Mouse (Mus musculus) kidney, postnatal 0 days (tissue): ENCODE measurements around the gene Abca17. TPM values are rescaled to one million over a fixed set of nuclear protein-coding genes. Genes with fewer than 3 reads are reported as not detected.

Experiments
- ATAC-seq: fragments of 200-750 bp; cut with Nextera tagmentation; replicated peaks from 2 replicates; pipeline ENCODE4 v1.8.0; 2017; ENCODE audit warnings: low read depth, moderate number of reproducible peaks, moderate TSS enrichment, moderate library complexity; ENCODE audit not compliant: low FRiP score
- DNase-seq: peaks from one replicate; pipeline ENCODE4 v3.0.0-alpha.2; 2016; ENCODE audit warnings: low spot score
- H3K27ac ChIP-seq: fragments of 300-500 bp; sonication (generic); 2 replicates; pipeline ENCODE4 v1.5.1; 2014; ENCODE audit warnings: mild to moderate bottlenecking
- H3K27me3 ChIP-seq: fragments of 300-500 bp; sonication (generic); 2 replicates; pipeline ENCODE4 v1.6.1; 2014; ENCODE audit warnings: low read length, mixed read lengths; ENCODE audit not compliant: insufficient read depth
- H3K36me3 ChIP-seq: fragments of 300-500 bp; sonication (generic); 2 replicates; pipeline ENCODE4 v1.6.1; 2014; ENCODE audit warnings: low read length, mixed read lengths; ENCODE audit not compliant: insufficient read depth
- H3K4me1 ChIP-seq: fragments of 300-500 bp; sonication (generic); replicated peaks from 2 replicates; pipeline ENCODE4 v1.6.1; 2014; ENCODE audit warnings: antibody characterized with exemption, low read length, mixed read lengths; ENCODE audit not compliant: insufficient read depth
- H3K4me2 ChIP-seq: fragments of 300-500 bp; sonication (generic); 2 replicates; pipeline ENCODE4 v1.6.1; 2014; ENCODE audit warnings: mild to moderate bottlenecking, low read length, moderate library complexity, mixed read lengths
- H3K4me3 ChIP-seq: fragments of 300-500 bp; sonication (generic); replicated peaks from 2 replicates; pipeline ENCODE4 v1.5.1; 2014; ENCODE audit warnings: low read depth, low read length
- H3K9ac ChIP-seq: fragments of 300-500 bp; sonication (generic); 2 replicates; pipeline ENCODE4 v1.6.1; 2014; ENCODE audit warnings: low read depth, low read length
- H3K9me3 ChIP-seq: fragments of 300-500 bp; sonication (generic); replicated peaks from 2 replicates; pipeline ENCODE4 v1.6.1; 2016; ENCODE audit warnings: low read length, inconsistent platforms, mixed read lengths
- CTCF ChIP-seq: IDR thresholded peaks from 2 replicates; pipeline ENCODE4 v1.5.1; 2016; ENCODE audit warnings: antibody characterized with exemption, low read depth, mild to moderate bottlenecking, moderate library complexity
- WGBS: fragments of 180-500 bp; shearing (Covaris S2); extraction: QIAGEN DNeasy Blood & Tissue Kit; methylation state at CpG from one replicate; pipeline ENCODE4 v1.1.7; 2014; 5-methylcytosine and 5-hydroxymethylcytosine counted together
- polyA plus RNA-seq: library from polyadenylated mRNA; unstranded; fragments of >200 nt; fragmentation: Nextera tagmentation; extraction: Ambion mirVana; gene quantifications from 2 replicates; pipeline ENCODE4 v1.2.1, GENCODE M21; 2015

Abca17 gene
- polyA plus RNA-seq, 1 experiment from 2014 or later = not detected

- Histone ChIP-seq H3K27ac (no peak overlapping the region), H3K4me1 (no peaks in the 10 kb centered on the region), H3K9me3 (no peaks in the 10 kb centered on the region), H3K36me3 (no peaks in the 10 kb centered on the region), H3K4me3 (no peak overlapping the region), H3K4me2 (no peak overlapping the region), H3K9ac (no peak overlapping the region), H3K27me3 (no peaks in the 10 kb centered on the region)
- no peak for ATAC-seq
- 61% methylated on average over 3 of the region's 3 CpGs for WGBS
- DNase-seq = no peak
- no peak for TF ChIP-seq CTCF
Measured at GRCm38 (mm10) chr17:24285680-24286079, 65.2 kb downstream of the Abca17 start.

GRCm38 (mm10) chr17:24283266-24283818 lies 67.5 kb downstream of the Abca17 start:
- no peak for DNase-seq
- H3K27ac ChIP-seq = no peak overlapping the region
- 67% methylated on average over 9 of the region's 9 CpGs for WGBS

GRCm38 (mm10) chr17:24282637-24283036 lies 68.2 kb downstream of the Abca17 start:
- no peaks in the 10 kb centered on the region for H3K27me3 ChIP-seq
- H3K27ac ChIP-seq = no peak overlapping the region
- 69% methylated on average over 4 of the region's 4 CpGs for WGBS
- H3K9ac ChIP-seq = no peak overlapping the region
- H3K36me3 ChIP-seq = no peaks in the 10 kb centered on the region
- no peak overlapping the region for H3K4me2 ChIP-seq
- TF ChIP-seq CTCF = peak; percentile 44
- DNase-seq (no peak), ATAC-seq (no peak)
- no peak overlapping the region for H3K4me3 ChIP-seq
- H3K4me1 ChIP-seq = no peaks in the 10 kb centered on the region
- no peaks in the 10 kb centered on the region for H3K9me3 ChIP-seq

More at GRCm38 (mm10) chr17:24283266-24283818, 67.5 kb downstream of the Abca17 start:
- TF ChIP-seq CTCF = no peak
- Histone ChIP-seq H3K9me3 (no peaks in the 10 kb centered on the region), H3K9ac (no peak overlapping the region), H3K36me3 (no peaks in the 10 kb centered on the region), H3K4me3 (no peak overlapping the region), H3K27me3 (no peaks in the 10 kb centered on the region), H3K4me1 (no peaks in the 10 kb centered on the region), H3K4me2 (no peak overlapping the region)
- ATAC-seq = no peak

GRCm38 (mm10) chr17:24279907-24280306 lies 71.0 kb downstream of the Abca17 start:
- no peak overlapping the region for H3K4me3 ChIP-seq
- H3K27ac ChIP-seq = no peak overlapping the region
- H3K9ac ChIP-seq = no peak overlapping the region
- H3K4me2 ChIP-seq = no peak overlapping the region
- no peaks in the 10 kb centered on the region for H3K4me1 ChIP-seq
- H3K9me3 ChIP-seq = no peaks in the 10 kb centered on the region
- no peak for TF ChIP-seq CTCF
- no peak for ATAC-seq
- DNase-seq = no peak
- no peaks in the 10 kb centered on the region for H3K27me3 ChIP-seq
- 83% methylated on average over 4 of the region's 4 CpGs for WGBS
- H3K36me3 ChIP-seq = no peaks in the 10 kb centered on the region

GRCm38 (mm10) chr17:24267133-24267532 lies 83.7 kb downstream of the Abca17 start:
- no peak for TF ChIP-seq CTCF
- no peaks in the 10 kb centered on the region for H3K36me3 ChIP-seq
- no peaks in the 10 kb centered on the region for H3K4me1 ChIP-seq
- no peaks in the 10 kb centered on the region for H3K9me3 ChIP-seq
- no peak overlapping the region for H3K9ac ChIP-seq
- H3K27me3 ChIP-seq = no peaks in the 10 kb centered on the region
- H3K4me2 ChIP-seq = no peak overlapping the region
- 78% methylated on average over 1 of the region's 1 CpGs for WGBS
- no peak overlapping the region for H3K4me3 ChIP-seq
- ATAC-seq (no peak), DNase-seq (no peak)
- no peak overlapping the region for H3K27ac ChIP-seq

- DNase-seq (no peak), ATAC-seq (no peak)
- Histone ChIP-seq H3K27me3 (no peaks in the 10 kb centered on the region), H3K9me3 (no peaks in the 10 kb centered on the region), H3K9ac (no peak overlapping the region), H3K36me3 (no peaks in the 10 kb centered on the region), H3K27ac (no peak overlapping the region), H3K4me2 (no peak overlapping the region), H3K4me3 (no peak overlapping the region), H3K4me1 (no peaks in the 10 kb centered on the region)
- no peak for TF ChIP-seq CTCF
- 89% methylated on average over 2 of the region's 2 CpGs for WGBS
Measured at GRCm38 (mm10) chr17:24264766-24265165, 86.1 kb downstream of the Abca17 start.

- ATAC-seq (no peak), DNase-seq (no peak)
Measured at GRCm38 (mm10) chr17:24260516-24260915, 90.4 kb downstream of the Abca17 start.

More at GRCm38 (mm10) chr17:24260516-24260915, 90.4 kb downstream of the Abca17 start:
- H3K36me3 ChIP-seq = no peaks in the 10 kb centered on the region
- WGBS = 54% methylated on average over 4 of the region's 4 CpGs
- no peak overlapping the region for H3K27ac ChIP-seq
- TF ChIP-seq CTCF = no peak
- no peak overlapping the region for H3K4me3 ChIP-seq
- no peaks in the 10 kb centered on the region for H3K27me3 ChIP-seq
- H3K9ac ChIP-seq = no peak overlapping the region
- no peak overlapping the region for H3K4me2 ChIP-seq
- no peaks in the 10 kb centered on the region for H3K4me1 ChIP-seq
- no peaks in the 10 kb centered on the region for H3K9me3 ChIP-seq
